Mouse (Mus musculus): Measurements from ENCODE around the gene D8Ertd738e. TPM values are rescaled to one million over a fixed set of nuclear protein-coding genes. Genes with fewer than 3 reads are reported as not detected.

The D8Ertd738e gene
- polyA plus RNA-seq, 3 experiments from 2014 or later, result 351 to 392 (median 390) TPM

DNA sequence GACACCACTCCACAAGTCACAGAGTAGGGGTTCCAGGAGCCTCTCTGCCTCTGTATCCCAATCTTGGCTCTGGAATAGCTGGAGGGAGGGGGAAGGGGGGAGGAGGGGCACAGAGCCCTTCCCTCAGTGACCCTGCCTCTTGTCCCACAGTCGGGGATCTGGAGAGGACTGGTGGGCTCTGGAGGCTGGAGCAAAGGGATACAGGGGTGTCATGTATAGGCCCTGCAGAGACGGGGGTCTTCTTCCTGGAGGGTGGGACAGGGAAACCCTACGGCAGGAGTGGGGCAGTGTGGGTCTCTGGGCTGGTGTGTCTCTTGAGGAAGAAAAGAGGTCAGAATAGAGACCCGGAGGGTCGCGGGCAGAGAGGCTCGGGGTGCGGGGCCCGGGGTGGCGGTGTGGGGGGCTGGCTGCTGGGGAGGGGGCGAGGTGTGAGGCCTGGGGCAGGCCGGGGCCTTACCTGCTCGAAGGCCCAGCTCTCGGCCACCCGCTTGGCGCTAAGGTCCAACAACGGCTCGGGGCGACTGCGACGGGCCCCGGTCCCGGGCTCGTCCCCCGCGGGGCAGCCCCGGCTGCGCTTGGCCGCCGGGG is 13.0 kb downstream of the D8Ertd738e start:
- ATAC-seq, result no peak

GRCm38 (mm10) chr8:84235746-84236409 is 13.6 kb downstream of the D8Ertd738e start:
- no peak for ATAC-seq

- no peak for ATAC-seq
These were observed 16.5 kb downstream of the D8Ertd738e start for GRCm38 (mm10) chr8:84233055-84233454.

DNA sequence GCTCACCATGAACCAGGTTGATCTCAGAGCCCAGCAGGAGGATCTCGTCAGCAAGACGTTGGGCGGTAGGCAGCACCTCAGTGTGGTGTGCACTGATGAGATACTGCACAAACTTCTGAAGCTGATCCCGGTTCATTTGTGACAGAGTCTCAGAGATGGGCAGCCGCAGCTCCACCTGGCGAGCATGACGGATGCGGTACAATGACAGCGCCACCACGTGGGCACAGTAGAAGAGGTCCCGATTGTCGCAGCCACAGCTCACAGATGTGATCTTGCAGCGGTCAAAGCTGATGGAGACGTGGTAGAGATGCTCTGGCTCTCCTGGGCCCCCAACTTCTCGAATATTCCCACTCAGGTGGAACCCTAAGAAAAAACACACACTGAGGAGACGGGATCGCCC is 18.8 kb downstream of the D8Ertd738e start:
- no peak for ATAC-seq

GRCm38 (mm10) chr8:84223322-84224029 is 26.0 kb downstream of the D8Ertd738e start:
- no peak for ATAC-seq

DNA sequence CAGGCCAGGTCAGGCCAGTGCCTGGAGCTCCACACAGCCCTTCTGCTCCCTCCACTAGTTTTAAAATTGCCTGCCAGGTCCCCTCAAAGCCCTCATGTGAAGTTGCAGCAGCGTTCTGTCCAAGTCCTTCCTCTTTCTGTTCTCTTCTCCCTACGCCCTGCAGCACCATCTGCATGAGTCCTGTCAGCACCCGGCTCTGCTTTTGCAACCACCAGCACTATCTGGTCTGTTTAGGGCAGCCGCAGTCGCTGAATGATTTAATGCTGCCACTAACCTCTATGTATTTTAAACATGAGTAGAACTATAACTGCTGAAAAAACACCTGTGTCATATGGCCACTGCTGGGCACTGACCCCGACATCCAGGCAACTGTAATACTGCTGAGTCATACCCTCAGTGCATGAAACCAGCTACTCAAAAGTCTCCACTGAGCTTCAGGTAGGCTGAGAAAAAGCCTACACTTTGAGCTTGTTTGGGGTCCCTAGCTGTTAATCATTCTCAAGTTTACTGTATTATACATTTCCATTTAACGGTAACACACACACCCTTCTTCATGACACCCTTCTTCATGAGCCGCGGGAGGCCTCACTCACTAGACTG is 26.9 kb downstream of the D8Ertd738e start:
- ATAC-seq, result no peak

DNA sequence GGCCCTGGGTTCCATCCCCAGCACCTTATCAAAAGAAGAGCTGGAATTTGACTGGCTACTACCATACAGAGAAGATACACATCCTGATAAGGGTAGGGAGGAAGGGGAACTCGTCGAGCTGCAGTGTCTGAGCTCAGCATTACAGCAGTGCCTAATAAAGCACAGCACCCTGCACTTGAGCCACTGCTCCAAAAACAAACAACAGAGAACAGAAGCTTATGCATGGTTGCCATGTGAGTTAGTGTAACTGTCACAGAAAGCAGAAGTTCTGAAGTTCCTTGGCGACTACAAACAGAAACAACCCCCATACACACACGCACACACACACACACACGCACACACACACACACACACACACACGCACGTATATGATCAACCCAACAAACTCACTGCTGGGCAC is 29.4 kb downstream of the D8Ertd738e start:
- ATAC-seq, result no peak

DNA sequence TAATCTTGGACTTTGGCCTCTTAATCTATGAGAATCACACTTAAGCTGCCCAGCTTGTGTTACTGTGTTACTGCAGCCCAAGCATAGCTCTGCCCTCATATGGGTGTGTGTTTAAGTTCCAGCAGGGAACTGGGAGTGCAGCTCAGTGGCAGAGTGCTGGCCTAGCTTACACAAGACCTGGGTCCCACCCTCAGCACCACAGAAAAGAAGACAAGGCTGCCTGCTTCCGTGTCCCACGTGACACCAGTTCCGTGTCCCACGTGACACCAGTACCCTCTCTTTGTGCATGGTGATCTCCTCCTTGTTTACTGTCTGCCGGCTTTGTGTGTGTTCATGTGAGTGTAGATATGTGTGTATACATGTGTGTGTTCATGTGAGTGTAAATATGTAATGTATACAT is 31.4 kb downstream of the D8Ertd738e start:
- ATAC-seq, result no peak

DNA sequence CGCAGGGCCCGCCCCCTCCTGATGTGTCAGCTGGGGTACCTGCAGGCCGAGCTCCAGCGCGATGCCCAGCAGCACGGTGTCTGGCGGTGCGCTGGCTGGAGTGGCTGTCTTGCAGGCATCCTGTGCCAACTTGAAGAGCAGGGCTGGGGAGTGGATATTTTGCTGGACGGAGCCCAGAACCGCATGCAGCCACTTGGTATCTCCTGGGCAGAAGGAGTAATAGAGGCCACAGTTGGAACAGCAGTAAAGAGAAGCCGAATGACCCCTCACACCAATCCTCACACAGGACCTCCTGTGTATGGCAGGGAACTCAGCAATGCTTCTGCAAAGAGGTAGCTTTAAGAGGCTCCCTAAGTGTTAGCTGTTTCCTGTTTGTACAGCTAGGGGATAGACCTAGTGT is 32.3 kb downstream of the D8Ertd738e start:
- ATAC-seq, result no peak

DNA sequence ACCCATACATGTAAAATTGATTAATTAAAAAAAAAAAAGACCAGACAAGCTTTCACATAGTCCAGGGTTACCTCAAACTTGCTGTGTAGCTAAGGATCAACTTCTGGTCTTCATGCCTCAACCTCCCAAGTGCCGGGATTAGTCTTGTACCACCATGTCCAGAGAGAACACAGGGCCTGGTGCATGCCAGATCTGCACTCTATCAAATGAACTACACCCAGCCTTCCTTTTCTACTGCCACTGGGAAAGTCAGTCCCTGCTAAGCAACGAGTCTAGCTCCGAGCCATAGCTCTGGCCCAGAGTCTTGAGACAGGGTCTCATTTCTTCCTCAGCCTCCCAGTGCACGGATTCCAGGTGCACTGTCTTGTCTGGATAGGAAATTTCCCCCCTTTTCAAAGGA is 36.2 kb downstream of the D8Ertd738e start:
- no peak for ATAC-seq

GRCm38 (mm10) chr8:84211881-84212563 is 37.5 kb downstream of the D8Ertd738e start:
- no peak for ATAC-seq

- no peak for ATAC-seq
These were observed 38.3 kb downstream of the D8Ertd738e start for GRCm38 (mm10) chr8:84211202-84211601.

- peak; percentile 72 for ATAC-seq
These were observed 39.2 kb downstream of the D8Ertd738e start for GRCm38 (mm10) chr8:84210167-84210791.

DNA sequence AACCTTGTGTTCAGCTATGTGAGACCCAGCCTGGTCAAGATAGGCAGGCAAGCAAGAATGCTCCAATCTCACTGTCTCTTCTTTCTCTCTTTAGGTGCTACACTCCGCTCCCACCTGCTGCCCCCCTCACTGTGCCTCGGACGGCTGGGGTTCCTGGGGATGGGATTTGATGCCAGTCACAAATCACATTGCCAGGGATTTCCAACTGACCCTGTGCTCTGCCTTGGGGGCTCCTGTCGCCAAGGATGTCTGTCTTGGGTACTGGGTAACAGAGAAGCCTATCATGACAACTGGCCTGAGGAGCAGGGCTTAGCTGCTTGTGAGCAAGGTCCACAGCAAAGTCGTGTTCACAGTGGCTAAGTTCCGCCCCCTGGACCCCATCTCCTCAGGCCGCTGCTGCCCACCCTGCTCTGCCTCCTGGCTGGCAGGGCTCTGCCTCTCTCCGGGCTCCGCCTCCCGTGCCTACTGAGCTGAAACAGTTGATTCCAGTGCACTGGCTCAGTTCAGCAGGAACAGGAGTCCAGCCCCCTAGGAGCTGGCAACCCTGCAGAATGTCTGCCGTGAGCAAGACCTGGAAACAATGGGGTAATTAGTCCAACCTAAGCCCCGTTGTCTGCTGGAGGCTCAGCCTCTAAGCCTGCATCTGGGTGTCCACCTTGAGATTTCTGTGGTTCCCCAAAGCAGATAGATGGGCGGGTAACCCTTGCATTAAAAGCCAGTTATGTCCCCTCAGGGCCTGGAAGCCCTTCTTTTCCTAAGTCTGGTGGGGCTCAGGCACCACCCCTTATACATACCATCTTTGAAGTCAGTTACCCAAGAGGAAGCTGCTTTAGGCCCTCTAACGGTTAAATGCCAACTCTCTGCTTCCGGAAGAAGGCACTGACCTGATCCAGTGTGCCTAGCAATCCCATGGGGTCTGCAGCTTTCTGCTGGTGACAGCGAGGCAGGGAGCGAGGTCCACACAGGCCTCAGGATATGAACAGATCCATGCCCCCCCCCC is 40.8 kb downstream of the D8Ertd738e start:
- ATAC-seq, result no peak

GRCm38 (mm10) chr8:84207811-84208210 is 41.7 kb downstream of the D8Ertd738e start:
- no peak for ATAC-seq

- no peak for ATAC-seq
These were observed 42.9 kb downstream of the D8Ertd738e start for GRCm38 (mm10) chr8:84206666-84207065.

GRCm38 (mm10) chr8:84205073-84205472 is 44.4 kb downstream of the D8Ertd738e start:
- no peak for ATAC-seq

GRCm38 (mm10) chr8:84203975-84204772 is 45.3 kb downstream of the D8Ertd738e start:
- peak; percentile 2 for ATAC-seq

DNA sequence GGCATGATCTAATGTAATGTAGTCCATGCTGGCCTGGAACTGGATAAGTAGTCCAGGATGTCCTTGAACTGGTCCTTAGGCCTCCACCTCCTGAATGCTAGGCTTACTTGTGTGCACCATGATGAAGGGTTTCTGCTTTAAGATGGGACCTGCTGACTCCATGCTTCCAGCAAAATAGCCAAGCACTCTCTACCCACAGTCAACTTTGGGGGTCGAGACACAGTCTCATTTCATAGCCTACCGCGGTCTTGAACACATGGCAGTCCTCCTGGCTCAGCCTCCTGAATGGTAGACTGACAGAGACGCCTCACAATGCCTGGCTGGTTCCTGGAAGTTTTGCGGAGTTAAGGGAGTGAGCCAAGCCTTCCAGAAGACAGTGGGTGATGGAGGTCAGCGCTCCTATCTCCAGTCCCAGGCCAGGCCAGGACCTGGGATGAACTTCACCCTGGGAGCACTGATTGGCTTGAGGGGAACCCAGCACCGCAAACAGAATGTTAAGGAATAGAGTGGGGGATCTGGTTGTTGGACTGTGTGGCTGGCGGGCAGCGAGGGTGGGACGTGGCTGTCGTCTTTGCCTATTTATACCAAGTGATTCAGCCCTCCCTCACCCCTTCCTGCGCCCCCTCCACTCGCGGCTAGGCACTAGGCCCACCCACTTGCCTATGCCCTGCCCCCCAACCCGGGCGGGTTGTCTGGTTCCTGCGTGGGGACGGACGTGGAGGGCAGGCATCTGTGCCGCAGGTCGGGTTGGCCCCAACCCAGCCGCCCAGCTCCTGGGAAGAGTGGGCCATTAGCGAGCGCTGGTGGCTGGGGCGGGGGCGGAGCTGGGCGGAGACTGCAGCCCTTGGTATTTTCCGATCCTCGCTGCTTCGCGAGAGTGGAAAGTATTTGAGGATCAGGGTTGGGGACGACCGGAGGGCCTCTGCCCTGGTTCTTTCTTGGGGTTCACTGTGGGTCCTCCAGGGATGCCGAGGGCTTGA is 46.3 kb downstream of the D8Ertd738e start:
- peak; percentile 66 for ATAC-seq

Data from inflammation-experienced regulatory T-cells, adult 6 months (primary cell).